ENCODE assay signal across 8 mouse cellular contexts in genomic region chr6:136471601-136472000, GRCm38 (mm10). TPM values are rescaled to one million over a fixed set of nuclear protein-coding genes. Genes with fewer than 3 reads are reported as not detected.
DNase-seq lines count a peak whose midpoint lies in the region; ATAC-seq lines count a peak whose summit lies in the region.

No protein-coding gene starts in this region.

- no peak for ATAC-seq in CD4-positive, CD25-positive, alpha-beta regulatory T cell, adult 4 months
- ATAC-seq in heart, embryonic 13.5 days (ENCODE audit: extremely low read depth, insufficient number of reproducible peaks, low FRiP score, low TSS enrichment) = no peak
- no peak for ATAC-seq in liver, embryonic 16.5 days (ENCODE audit: low read depth)

- peak overlapping the region; percentile 28 for H3K9ac ChIP-seq in heart, embryonic 13.5 days
- H3K9ac ChIP-seq in liver, embryonic 16.5 days (ENCODE audit: low read depth, low read length) = no peak overlapping the region

- H3K27me3 ChIP-seq in heart, embryonic 13.5 days (replicated peaks) = no peaks in the 10 kb centered on the region
- no peaks in the 10 kb centered on the region for H3K27me3 ChIP-seq in liver, embryonic 16.5 days (ENCODE audit: control insufficient read depth, insufficient read depth, low read depth, low read length)

- peaks cover 79% of the 10 kb centered on the region for H3K4me1 ChIP-seq in heart, embryonic 13.5 days
- H3K4me1 ChIP-seq in liver, embryonic 16.5 days (ENCODE audit: control insufficient read depth, low read depth, low read length) = peaks cover 68% of the 10 kb centered on the region

- peak; percentile 20 for DNase-seq in CD4-positive, CD25-positive, alpha-beta regulatory T cell, adult 2 months (ENCODE audit: low read depth, low spot score)
- DNase-seq in CD4-positive helper T cell, adult 2 months (ENCODE audit: low read depth, low spot score) = peak; percentile 27
- no peak for DNase-seq in layer of hippocampus, adult 11-12 months (ENCODE audit: low spot score)
- no peak for DNase-seq in urinary bladder, postnatal 36 days (ENCODE audit: low spot score in 2 of 2)
- no peak for DNase-seq in left cerebral cortex, adult 9 months (ENCODE audit: low spot score in 2 of 2)

- H3K36me3 ChIP-seq in heart, embryonic 13.5 days = no peaks in the 10 kb centered on the region
- H3K36me3 ChIP-seq in liver, embryonic 16.5 days (ENCODE audit: control insufficient read depth, insufficient read depth) = no peaks in the 10 kb centered on the region

- no peak overlapping the region for H3K4me3 ChIP-seq in heart, embryonic 13.5 days
- H3K4me3 ChIP-seq in liver, embryonic 16.5 days (ENCODE audit: low read depth, low read length) = no peak overlapping the region

- H3K4me2 ChIP-seq in heart, embryonic 13.5 days = peak overlapping the region; percentile 55; the same call in 1 of the 2 replicates
- H3K4me2 ChIP-seq in liver, embryonic 16.5 days (ENCODE audit: low read depth, low read length) = peak overlapping the region; percentile 58

- 18% methylated on average over 5 of the region's 5 CpGs for WGBS in heart, embryonic 13.5 days
- WGBS in liver, embryonic 16.5 days (ENCODE audit: insufficient replicate concordance) = 24% methylated on average over 5 of the region's 5 CpGs

- peak overlapping the region; percentile 97 for H3K27ac ChIP-seq in heart, embryonic 13.5 days (replicated peaks)
- peak overlapping the region; percentile 95 for H3K27ac ChIP-seq in liver, embryonic 16.5 days (ENCODE audit: low read length)

- no peaks in the 10 kb centered on the region for H3K9me3 ChIP-seq in heart, embryonic 13.5 days
- H3K9me3 ChIP-seq in liver, embryonic 16.5 days (replicated peaks; ENCODE audit: control insufficient read depth, low read length) = no peaks in the 10 kb centered on the region

RNA-seq across cellular contexts. Expression of gene Atf7ip, which starts 34.4 kb away (rescaled TPM):
- 100 to 1,000 TPM in 1 of 2 experiments, 10 to 100 TPM in 1; 96.5 to 115 TPM for polyA plus RNA-seq in CD4-positive, CD25-positive, alpha-beta regulatory T cell, adult 4 months (2017; shearing (Covaris generic))
- 31.6 and 33.7 TPM in 2 replicates for polyA plus RNA-seq in heart, embryonic 13.5 days (2015; fragmentation: Nextera tagmentation; extraction: Ambion mirVana)
- polyA plus RNA-seq in liver, embryonic 16.5 days (2015; fragmentation: Nextera tagmentation; extraction: Ambion mirVana) = 15.9 and 18.0 TPM in 2 replicates

RNA-seq across cellular contexts. Expression of gene E330021D16Rik, which starts 56.2 kb away (rescaled TPM):
- 1 to 10 TPM; 1.1 to 1.7 TPM for polyA plus RNA-seq in CD4-positive, CD25-positive, alpha-beta regulatory T cell, adult 4 months (2017; shearing (Covaris generic))
- polyA plus RNA-seq in heart, embryonic 13.5 days (2015; fragmentation: Nextera tagmentation; extraction: Ambion mirVana) = not detected in 2 replicates
- polyA plus RNA-seq in liver, embryonic 16.5 days (2015; fragmentation: Nextera tagmentation; extraction: Ambion mirVana) = 0.27 and 0.45 TPM in 2 replicates

Comparison
In these comparisons a context has a peak if more than half of its experiments do, and no peak if none do; other contexts are left out.
1. DNase-seq: peak in CD4-positive, CD25-positive, alpha-beta regulatory T cell, adult 2 months (single experiment) and CD4-positive helper T cell, adult 2 months (single experiment); none in layer of hippocampus, adult 11-12 months (single experiment), urinary bladder, postnatal 36 days (0 of 2) and left cerebral cortex, adult 9 months (0 of 2).